Mouse (Mus musculus): ENCODE measurements at regions not wholly inside any gene's neighbourhood (a gene's known extent, or its start where the extent isn't known, plus 50 kb on each side); places are given as distances from the start of the nearest gene placed in this dataset.
A peak's percentile ranks its signal among the peaks of the same experiment; 100 is the strongest.

GRCm38 (mm10) chr15:65646470-65646869 lies 631.8 kb upstream of the Gm21961 start:
- ATAC-seq, result no peak
- Histone ChIP-seq H3K9ac (no peak overlapping the region), H3K36me3 (no peaks in the 10 kb centered on the region), H3K4me1 (replicated peaks) (no peaks in the 10 kb centered on the region), H3K27ac (no peak overlapping the region), H3K27me3 (replicated peaks) (no peaks in the 10 kb centered on the region), H3K9me3 (no peaks in the 10 kb centered on the region), H3K4me3 (replicated peaks) (no peak overlapping the region), H3K4me2 (replicated peaks) (no peak overlapping the region)
- 76% methylated on average over 2 of the region's 2 CpGs for WGBS

- H3K27me3 ChIP-seq (replicated peaks), result no peaks in the 10 kb centered on the region
- no peaks in the 10 kb centered on the region for H3K4me1 ChIP-seq (replicated peaks)
- H3K36me3 ChIP-seq, result no peaks in the 10 kb centered on the region
- WGBS, result 78% methylated on average over 2 of the region's 2 CpGs
- H3K9ac ChIP-seq, result no peak overlapping the region
- no peak overlapping the region for H3K4me2 ChIP-seq (replicated peaks)
- no peak overlapping the region for H3K27ac ChIP-seq
- no peaks in the 10 kb centered on the region for H3K9me3 ChIP-seq
- no peak for ATAC-seq
- H3K4me3 ChIP-seq (replicated peaks), result no peak overlapping the region
These were observed 624.8 kb upstream of the Gm21961 start for GRCm38 (mm10) chr15:65639484-65639883.

GRCm38 (mm10) chr15:65637520-65638184 lies 622.9 kb upstream of the Gm21961 start:
- Histone ChIP-seq H3K36me3 (no peaks in the 10 kb centered on the region), H3K9me3 (no peaks in the 10 kb centered on the region), H3K4me3 (replicated peaks) (no peak overlapping the region), H3K27ac (no peak overlapping the region), H3K9ac (no peak overlapping the region), H3K4me2 (replicated peaks) (no peak overlapping the region), H3K4me1 (replicated peaks) (no peaks in the 10 kb centered on the region), H3K27me3 (replicated peaks) (no peaks in the 10 kb centered on the region)
- WGBS, result 43% methylated on average over 6 of the region's 6 CpGs
- no peak for ATAC-seq

GRCm38 (mm10) chr15:65632440-65632839 lies 617.7 kb upstream of the Gm21961 start:
- no peak overlapping the region for H3K4me3 ChIP-seq (replicated peaks)
- no peaks in the 10 kb centered on the region for H3K4me1 ChIP-seq (replicated peaks)
- H3K9me3 ChIP-seq, result no peaks in the 10 kb centered on the region
- H3K27me3 ChIP-seq (replicated peaks), result no peaks in the 10 kb centered on the region
- WGBS, result 74% methylated on average over 5 of the region's 5 CpGs
- H3K36me3 ChIP-seq, result no peaks in the 10 kb centered on the region
- ATAC-seq, result 0 out of 2 replicates have a peak, but pooled peaks have one; percentile 53
- H3K4me2 ChIP-seq (replicated peaks), result no peak overlapping the region
- H3K9ac ChIP-seq, result no peak overlapping the region
- H3K27ac ChIP-seq, result no peak overlapping the region

GRCm38 (mm10) chr15:65630476-65630875 lies 615.8 kb upstream of the Gm21961 start:
- Histone ChIP-seq H3K9me3 (no peaks in the 10 kb centered on the region), H3K27ac (no peak overlapping the region), H3K4me1 (replicated peaks) (no peaks in the 10 kb centered on the region), H3K36me3 (no peaks in the 10 kb centered on the region), H3K27me3 (replicated peaks) (no peaks in the 10 kb centered on the region), H3K4me3 (replicated peaks) (no peak overlapping the region), H3K4me2 (replicated peaks) (no peak overlapping the region), H3K9ac (no peak overlapping the region)
- WGBS, result 87% methylated on average over 1 of the region's 1 CpGs
- no peak for ATAC-seq

- no peaks in the 10 kb centered on the region for H3K4me1 ChIP-seq (replicated peaks)
- WGBS, result 66% methylated on average over 2 of the region's 2 CpGs
- no peak for ATAC-seq
These were observed 578.2 kb upstream of the Gm21961 start for GRCm38 (mm10) chr15:65592718-65593477.

GRCm38 (mm10) chr15:65585566-65585965 lies 570.9 kb upstream of the Gm21961 start:
- H3K27ac ChIP-seq, result no peak overlapping the region
- H3K9ac ChIP-seq, result no peak overlapping the region
- 79% methylated on average over 2 of the region's 2 CpGs for WGBS
- H3K36me3 ChIP-seq, result no peaks in the 10 kb centered on the region
- H3K4me1 ChIP-seq (replicated peaks), result no peaks in the 10 kb centered on the region
- H3K27me3 ChIP-seq (replicated peaks), result no peaks in the 10 kb centered on the region
- no peak overlapping the region for H3K4me2 ChIP-seq (replicated peaks)
- no peak overlapping the region for H3K4me3 ChIP-seq (replicated peaks)
- H3K9me3 ChIP-seq, result no peaks in the 10 kb centered on the region
- ATAC-seq, result no peak

More at GRCm38 (mm10) chr15:65592718-65593477, 578.2 kb upstream of the Gm21961 start:
- H3K4me2 ChIP-seq (replicated peaks), result no peak overlapping the region
- no peaks in the 10 kb centered on the region for H3K27me3 ChIP-seq (replicated peaks)
- H3K36me3 ChIP-seq, result no peaks in the 10 kb centered on the region
- H3K9ac ChIP-seq, result no peak overlapping the region
- H3K9me3 ChIP-seq, result no peaks in the 10 kb centered on the region
- no peak overlapping the region for H3K4me3 ChIP-seq (replicated peaks)
- no peak overlapping the region for H3K27ac ChIP-seq

GRCm38 (mm10) chr15:65579353-65579752 lies 564.6 kb upstream of the Gm21961 start:
- Histone ChIP-seq H3K4me3 (replicated peaks) (no peak overlapping the region), H3K27me3 (replicated peaks) (no peaks in the 10 kb centered on the region), H3K27ac (no peak overlapping the region), H3K36me3 (no peaks in the 10 kb centered on the region), H3K4me2 (replicated peaks) (no peak overlapping the region), H3K9ac (no peak overlapping the region), H3K4me1 (replicated peaks) (no peaks in the 10 kb centered on the region), H3K9me3 (no peaks in the 10 kb centered on the region)
- ATAC-seq, result no peak
- WGBS, result 86% methylated on average over 1 of the region's 1 CpGs

GRCm38 (mm10) chr15:65567931-65568330 lies 553.2 kb upstream of the Gm21961 start:
- no peak for ATAC-seq
- H3K4me2 ChIP-seq (replicated peaks), result no peak overlapping the region
- H3K27me3 ChIP-seq (replicated peaks), result no peaks in the 10 kb centered on the region
- no peaks in the 10 kb centered on the region for H3K4me1 ChIP-seq (replicated peaks)
- H3K9me3 ChIP-seq, result no peaks in the 10 kb centered on the region
- no peak overlapping the region for H3K4me3 ChIP-seq (replicated peaks)
- WGBS, result 94% methylated on average over 2 of the region's 2 CpGs
- no peak overlapping the region for H3K27ac ChIP-seq
- no peaks in the 10 kb centered on the region for H3K36me3 ChIP-seq
- H3K9ac ChIP-seq, result no peak overlapping the region

GRCm38 (mm10) chr15:65557846-65558835 lies 543.4 kb upstream of the Gm21961 start:
- Histone ChIP-seq H3K9me3 (no peaks in the 10 kb centered on the region), H3K27ac (no peak overlapping the region), H3K27me3 (replicated peaks) (no peaks in the 10 kb centered on the region), H3K4me3 (replicated peaks) (no peak overlapping the region), H3K9ac (no peak overlapping the region), H3K4me2 (replicated peaks) (no peak overlapping the region), H3K4me1 (replicated peaks) (no peaks in the 10 kb centered on the region), H3K36me3 (no peaks in the 10 kb centered on the region)
- 66% methylated on average over 8 of the region's 8 CpGs for WGBS
- ATAC-seq, result no peak; the same call in 1 of the 2 replicates

GRCm38 (mm10) chr15:65549046-65549445 lies 534.3 kb upstream of the Gm21961 start:
- Histone ChIP-seq H3K27ac (no peak overlapping the region), H3K4me1 (replicated peaks) (no peaks in the 10 kb centered on the region), H3K36me3 (no peaks in the 10 kb centered on the region), H3K9me3 (no peaks in the 10 kb centered on the region), H3K4me3 (replicated peaks) (no peak overlapping the region), H3K27me3 (replicated peaks) (no peaks in the 10 kb centered on the region), H3K9ac (no peak overlapping the region), H3K4me2 (replicated peaks) (no peak overlapping the region)
- 85% methylated on average over 2 of the region's 2 CpGs for WGBS
- no peak for ATAC-seq

GRCm38 (mm10) chr15:65535606-65536005 lies 520.9 kb upstream of the Gm21961 start:
- Histone ChIP-seq H3K4me3 (replicated peaks) (no peak overlapping the region), H3K27ac (no peak overlapping the region), H3K9me3 (no peaks in the 10 kb centered on the region), H3K27me3 (replicated peaks) (no peaks in the 10 kb centered on the region), H3K4me1 (replicated peaks) (no peaks in the 10 kb centered on the region), H3K4me2 (replicated peaks) (no peak overlapping the region), H3K36me3 (no peaks in the 10 kb centered on the region), H3K9ac (no peak overlapping the region)
- no peak for ATAC-seq
- 77% methylated on average over 3 of the region's 3 CpGs for WGBS
